Mouse (Mus musculus) limb, embryonic 11.5 days (tissue): ENCODE results near the gene Krtap3-2. TPM values are rescaled to one million over a fixed set of nuclear protein-coding genes. Genes with fewer than 3 reads are reported as not detected.
A peak's percentile ranks its signal among the peaks of the same experiment; 100 is the strongest.
"Not testable (repeated sequence)": the region's sequence is repeated elsewhere in the genome, so short reads cannot be mapped to it uniquely, and the experiment has no call there.

Experiments used
- ATAC-seq: fragments of 200-750 bp; cut with Nextera tagmentation; 2 replicates; pipeline ENCODE4 v1.8.0; 2017; ENCODE audit warnings: low read depth; ENCODE audit not compliant: insufficient number of reproducible peaks, low FRiP score, low TSS enrichment
- DNase-seq: peaks from one replicate; pipeline ENCODE4 v3.0.0-alpha.2; 2015; ENCODE audit warnings: low spot score
- H3K27ac ChIP-seq: fragments of 300-500 bp; sonication (generic); replicated peaks from 2 replicates; pipeline ENCODE4 v1.5.1; 2014; ENCODE audit warnings: low read depth, mild to moderate bottlenecking, low read length
- H3K27me3 ChIP-seq: fragments of 300-500 bp; sonication (generic); 2 replicates; pipeline ENCODE4 v1.6.1; 2014; ENCODE audit warnings: mild to moderate bottlenecking, low read length, mixed read lengths; ENCODE audit not compliant: control insufficient read depth, insufficient read depth
- H3K36me3 ChIP-seq: fragments of 300-500 bp; sonication (generic); 2 replicates; pipeline ENCODE4 v1.6.1; 2014; ENCODE audit warnings: mild to moderate bottlenecking, low read length, moderate library complexity, mixed read lengths; ENCODE audit not compliant: control insufficient read depth, insufficient read depth
- H3K4me1 ChIP-seq: fragments of 300-500 bp; sonication (generic); 2 replicates; pipeline ENCODE4 v1.6.1; 2014; ENCODE audit warnings: low read length, mixed read lengths; ENCODE audit not compliant: control insufficient read depth, insufficient read depth
- H3K4me2 ChIP-seq: fragments of 300-500 bp; sonication (generic); 2 replicates; pipeline ENCODE4 v1.6.1; 2014; ENCODE audit warnings: low read depth, mild to moderate bottlenecking, moderate library complexity; ENCODE audit not compliant: severe bottlenecking
- H3K4me3 ChIP-seq: fragments of 300-500 bp; sonication (generic); 2 replicates; pipeline ENCODE4 v1.5.1; 2014; ENCODE audit warnings: low read depth, low read length
- H3K9ac ChIP-seq: fragments of 300-500 bp; sonication (generic); 2 replicates; pipeline ENCODE4 v1.6.1; 2014; ENCODE audit warnings: mild to moderate bottlenecking, low read length
- H3K9me3 ChIP-seq: fragments of 300-500 bp; sonication (generic); 2 replicates; pipeline ENCODE4 v1.6.1; 2016; ENCODE audit warnings: low read length; ENCODE audit not compliant: control insufficient read depth
- WGBS: fragments of 180-500 bp; shearing (Covaris S2); extraction: QIAGEN DNeasy Blood & Tissue Kit; methylation state at CpG from one replicate; pipeline ENCODE4 v1.1.7; 2014; 5-methylcytosine and 5-hydroxymethylcytosine counted together
- polyA plus RNA-seq: library from polyadenylated mRNA; unstranded; fragments of >200 nt; fragmentation: Nextera tagmentation; extraction: Ambion mirVana; gene quantifications from 2 replicates; pipeline ENCODE4 v1.2.1, GENCODE M21; 2014

The Krtap3-2 gene
- polyA plus RNA-seq, result not detected in 2 replicates

DNA sequence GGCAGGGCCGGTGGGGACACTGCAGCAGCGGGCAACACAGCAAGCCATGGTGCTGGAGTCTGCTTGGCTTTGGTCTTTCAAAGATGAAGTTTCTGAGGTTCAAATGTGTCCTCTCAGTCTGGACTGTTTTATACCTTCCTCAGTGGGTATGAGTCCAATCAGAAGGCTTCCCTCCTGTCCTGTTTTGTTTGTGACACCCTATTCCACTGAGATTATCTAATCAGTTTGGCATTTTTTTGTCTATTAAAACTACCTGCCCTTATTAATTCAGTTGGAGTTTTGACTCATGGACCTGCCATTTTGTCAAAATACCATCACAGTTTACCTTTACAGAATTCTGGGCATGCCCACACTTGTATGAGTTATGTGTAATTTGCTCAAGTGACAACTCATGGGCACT is at the start of gene Krtap3-2:
Gene Krtap3-2, minus strand, starts transcription at position 101 of the 400 bp plus-strand sequence.
- H3K4me2 ChIP-seq, result no peak within 1 kb of the TSS
- no peaks in the 10 kb centered on the region for H3K27me3 ChIP-seq
- no peaks in the 10 kb centered on the region for H3K4me1 ChIP-seq
- no peak within 1 kb of the TSS for H3K27ac ChIP-seq
- DNase-seq, result no peak
- no peaks in the 10 kb centered on the region for H3K36me3 ChIP-seq
- ATAC-seq, result no peak
- H3K9ac ChIP-seq, result no peak within 1 kb of the TSS
- WGBS, result 75% methylated on average over 2 of the region's 2 CpGs
- no peaks in the 10 kb centered on the region for H3K9me3 ChIP-seq
- no peak within 1 kb of the TSS for H3K4me3 ChIP-seq

DNA sequence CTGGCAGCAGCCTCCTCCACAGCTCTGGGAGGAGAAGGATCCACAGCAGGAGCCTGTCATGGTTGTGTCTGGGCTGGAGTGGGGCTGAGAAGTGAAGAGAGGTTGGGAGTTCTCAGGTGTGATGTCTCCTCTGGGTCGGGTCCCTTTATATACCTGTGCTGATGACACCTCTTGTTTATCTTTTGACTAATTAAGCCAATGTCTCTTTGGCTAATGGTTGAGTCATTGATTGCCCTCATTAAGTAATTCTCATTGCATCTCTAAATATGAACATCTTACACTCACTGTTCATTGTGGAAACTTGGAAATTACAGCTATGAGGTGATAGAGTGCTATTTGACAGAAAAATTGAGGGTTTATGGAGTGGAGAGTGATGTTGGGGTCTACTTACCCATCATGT is 46.6 kb upstream of the Krtap3-2 start, which contains the start of gene Gm11938:
Gene Gm11938, minus strand, starts transcription at position 101 of the 400 bp plus-strand sequence.
- not testable (repeated sequence) for H3K9ac ChIP-seq, H3K27me3 ChIP-seq, H3K9me3 ChIP-seq, H3K4me3 ChIP-seq, ATAC-seq, H3K36me3 ChIP-seq, H3K4me1 ChIP-seq, H3K4me2 ChIP-seq, DNase-seq, H3K27ac ChIP-seq
- WGBS, result 45% methylated on average over 1 of the region's 1 CpGs

GRCm38 (mm10) chr11:99597742-99598141 is 41.1 kb upstream of the Krtap3-2 start, which contains the start of gene Krtap9-3:
Gene Krtap9-3, minus strand, starts transcription at chr11:99598105.
- H3K4me1 ChIP-seq, H3K4me3 ChIP-seq, H3K36me3 ChIP-seq, H3K27ac ChIP-seq, H3K9me3 ChIP-seq, H3K9ac ChIP-seq, H3K27me3 ChIP-seq, ATAC-seq, DNase-seq, H3K4me2 ChIP-seq: not testable (repeated sequence)
- 80% methylated on average over 3 of the region's 6 CpGs for WGBS

DNA sequence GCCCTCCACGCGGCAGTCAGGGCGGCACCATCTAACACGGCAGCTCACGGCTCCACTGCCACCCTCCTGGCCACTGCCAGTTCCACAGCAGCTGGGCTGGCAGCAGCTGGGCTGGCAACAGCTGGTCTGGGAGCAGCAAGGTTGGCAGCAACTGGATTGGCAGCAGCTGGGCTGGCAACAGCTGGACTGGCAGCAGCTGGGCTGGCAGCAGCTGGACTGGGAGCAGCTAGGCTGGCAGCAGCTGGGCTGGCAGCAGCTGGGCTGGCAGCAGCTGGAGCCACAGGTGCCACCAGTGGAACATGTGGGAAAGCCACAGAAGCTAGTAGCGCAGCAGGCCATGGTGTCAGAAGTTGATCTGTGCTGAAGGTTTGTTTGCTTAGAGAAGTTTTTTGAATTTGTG is 34.3 kb upstream of the Krtap3-2 start, which contains the start of gene Krtap1-3:
Gene Krtap1-3, minus strand, starts transcription at position 359 of the 400 bp plus-strand sequence.
- no peaks in the 10 kb centered on the region for H3K9me3 ChIP-seq
- H3K27ac ChIP-seq, result no peak within 1 kb of the TSS
- H3K36me3 ChIP-seq, result no peaks in the 10 kb centered on the region
- H3K4me3 ChIP-seq, result no peak within 1 kb of the TSS
- no peak within 1 kb of the TSS for H3K4me2 ChIP-seq
- no peak within 1 kb of the TSS for H3K9ac ChIP-seq
- no peak for DNase-seq
- no peaks in the 10 kb centered on the region for H3K27me3 ChIP-seq
- no peaks in the 10 kb centered on the region for H3K4me1 ChIP-seq
- 83% methylated on average over 6 of the region's 6 CpGs for WGBS
- ATAC-seq, result no peak

- WGBS, result 89% methylated on average over 7 of the region's 7 CpGs
Observed at GRCm38 (mm10) chr11:99585096-99585495, 28.4 kb upstream of the Krtap3-2 start.

DNA sequence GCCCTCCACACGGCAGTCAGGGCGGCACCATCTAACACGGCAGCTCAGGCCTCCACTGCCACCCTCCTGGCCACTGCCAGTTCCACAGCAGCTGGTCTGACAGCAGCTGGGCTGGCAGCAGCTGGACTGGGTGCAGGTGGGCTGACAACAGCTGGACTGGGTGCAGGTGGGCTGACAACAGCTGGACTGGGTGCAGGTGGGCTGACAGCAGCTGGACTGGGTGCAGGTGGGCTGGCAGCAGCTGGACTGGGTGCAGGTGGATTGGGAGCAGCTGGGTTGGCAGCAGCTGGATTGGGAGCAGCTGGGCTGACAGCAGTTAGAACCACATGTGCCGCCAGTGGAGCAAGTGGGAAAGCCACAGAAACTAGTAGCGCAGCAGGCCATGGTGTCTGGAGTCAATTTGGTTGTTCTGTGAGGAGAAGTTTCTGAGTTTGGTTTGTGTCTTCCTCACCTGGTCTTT is 26.6 kb upstream of the Krtap3-2 start, which contains the start of gene Krtap1-4:
Gene Krtap1-4, minus strand, starts transcription at position 410 of the 460 bp plus-strand sequence.
- DNase-seq, result peak; percentile 20
- H3K4me2 ChIP-seq, result no peak within 1 kb of the TSS
- no peak within 1 kb of the TSS for H3K27ac ChIP-seq
- 65% methylated on average over 5 of the region's 5 CpGs for whole genome bisulfite sequencing
- ATAC-seq, result no peak
- H3K9me3 ChIP-seq, result no peaks in the 10 kb centered on the region
- H3K4me1 ChIP-seq, result no peaks in the 10 kb centered on the region
- H3K27me3 ChIP-seq, result no peaks in the 10 kb centered on the region
- H3K4me3 ChIP-seq, result no peak within 1 kb of the TSS
- H3K9ac ChIP-seq, result no peak within 1 kb of the TSS
- H3K36me3 ChIP-seq, result no peaks in the 10 kb centered on the region

More at GRCm38 (mm10) chr11:99585096-99585495, 28.4 kb upstream of the Krtap3-2 start:
- no peak overlapping the region for H3K4me3 ChIP-seq
- H3K27me3 ChIP-seq, result no peaks in the 10 kb centered on the region
- H3K4me2 ChIP-seq, result no peak overlapping the region
- no peak overlapping the region for H3K9ac ChIP-seq
- no peaks in the 10 kb centered on the region for H3K36me3 ChIP-seq
- H3K9me3 ChIP-seq, result no peaks in the 10 kb centered on the region
- H3K27ac ChIP-seq, result no peak overlapping the region
- no peaks in the 10 kb centered on the region for H3K4me1 ChIP-seq
- DNase-seq (no peak), ATAC-seq (no peak)

- no peaks in the 10 kb centered on the region for H3K9me3 ChIP-seq
- no peaks in the 10 kb centered on the region for H3K4me1 ChIP-seq
- ATAC-seq (no peak), DNase-seq (no peak)
- no peaks in the 10 kb centered on the region for H3K27me3 ChIP-seq
- no peak overlapping the region for H3K9ac ChIP-seq
- no peaks in the 10 kb centered on the region for H3K36me3 ChIP-seq
- no peak overlapping the region for H3K4me2 ChIP-seq
- 89% methylated on average over 6 of the region's 6 CpGs for WGBS
- H3K4me3 ChIP-seq, result no peak overlapping the region
- H3K27ac ChIP-seq, result no peak overlapping the region
Observed at GRCm38 (mm10) chr11:99581564-99581963, 24.9 kb upstream of the Krtap3-2 start.

DNA sequence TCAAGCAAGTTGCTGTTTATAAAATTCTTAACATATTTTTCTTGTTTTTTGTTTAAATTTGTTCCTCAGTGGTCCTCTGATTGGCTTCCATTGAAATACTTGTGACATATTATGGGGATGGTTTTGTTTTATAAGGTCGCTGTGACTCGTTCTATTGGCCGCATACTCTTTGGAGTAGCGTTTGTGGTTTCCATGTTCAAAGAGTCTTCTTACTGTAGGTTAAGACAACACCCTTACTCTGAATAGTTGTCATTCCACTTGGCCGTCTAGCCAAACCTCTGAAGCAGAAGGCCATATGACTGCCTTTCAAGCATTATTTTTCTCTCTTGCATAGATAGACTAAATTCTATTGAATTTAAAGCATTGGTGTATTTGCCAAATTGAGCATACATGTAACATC is 24.4 kb upstream of the Krtap3-2 start:
- no peak for ATAC-seq
- no peak overlapping the region for H3K4me2 ChIP-seq
- no peak overlapping the region for H3K9ac ChIP-seq
- no peaks in the 10 kb centered on the region for H3K27me3 ChIP-seq
- no peak overlapping the region for H3K4me3 ChIP-seq
- no peaks in the 10 kb centered on the region for H3K36me3 ChIP-seq
- DNase-seq, result no peak
- H3K4me1 ChIP-seq, result no peaks in the 10 kb centered on the region
- 94% methylated on average over 5 of the region's 5 CpGs for WGBS
- no peak overlapping the region for H3K27ac ChIP-seq
- no peaks in the 10 kb centered on the region for H3K9me3 ChIP-seq

- Histone ChIP-seq H3K27ac (no peak within 1 kb of the TSS), H3K36me3 (no peaks in the 10 kb centered on the region), H3K9me3 (no peaks in the 10 kb centered on the region), H3K4me2 (no peak within 1 kb of the TSS), H3K27me3 (no peaks in the 10 kb centered on the region), H3K9ac (no peak within 1 kb of the TSS), H3K4me1 (no peaks in the 10 kb centered on the region), H3K4me3 (no peak within 1 kb of the TSS)
- WGBS, result 77% methylated on average over 6 of the region's 6 CpGs
- no peak for DNase-seq
- no peak for ATAC-seq
Observed at GRCm38 (mm10) chr11:99580636-99581035, 24.0 kb upstream of the Krtap3-2 start, which contains the start of gene Krtap1-5. Gene Krtap1-5, minus strand, starts transcription at chr11:99581016.
